Mouse (Mus musculus): ENCODE data around the gene Wasf2. TPM values are rescaled to one million over a fixed set of nuclear protein-coding genes. Genes with fewer than 3 reads are reported as not detected.
"Not testable (repeated sequence)": the region's sequence is repeated elsewhere in the genome, so short reads cannot be mapped to it uniquely, and the experiment has no call there.

Gene Wasf2
- polyA plus RNA-seq, 1 experiment: 43.5 TPM

DNA sequence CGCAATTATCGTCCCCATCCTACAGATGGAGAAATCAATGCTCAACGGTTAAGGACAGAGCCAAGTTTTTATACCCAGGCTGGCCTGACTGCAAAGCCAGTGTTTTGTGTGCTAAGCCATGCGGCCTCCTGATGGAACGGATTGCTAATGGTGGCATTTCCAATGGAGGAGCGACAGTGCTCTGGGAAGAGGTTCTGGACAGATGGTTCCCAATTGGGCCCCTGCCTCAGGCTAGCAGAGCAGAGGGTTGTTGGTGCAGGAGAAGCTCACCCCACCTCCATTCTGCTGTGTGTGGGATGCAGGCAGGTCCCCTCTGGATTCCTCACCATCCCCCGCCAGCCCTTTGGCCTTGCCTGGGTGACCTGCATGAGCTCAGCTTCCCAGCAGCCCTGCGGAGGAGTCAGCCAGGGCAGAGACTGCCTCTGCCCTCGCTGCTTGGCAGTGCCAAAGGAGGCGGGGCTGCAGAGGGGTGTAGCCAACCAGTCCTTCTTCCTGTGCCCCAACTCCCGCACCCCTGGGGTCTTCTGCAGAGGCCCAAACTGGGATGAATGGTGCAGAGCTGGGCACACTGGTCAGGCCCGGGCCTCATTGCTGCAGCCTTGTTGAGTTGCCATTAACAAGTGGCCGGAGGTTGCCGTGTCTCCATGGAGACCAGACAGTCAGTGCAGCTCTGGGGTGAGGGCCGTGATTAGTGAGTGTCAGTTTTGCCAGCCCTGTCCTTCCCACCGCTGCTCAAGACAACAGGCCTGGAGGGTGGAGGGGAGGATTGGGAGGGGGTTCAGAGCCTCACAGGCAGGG is 35.2 kb upstream of the Wasf2 start:
- 32% methylated on average over 16 of the region's 16 CpGs for WGBS
- no peak for DNase-seq (ENCODE audit: low read depth, low spot score)

DNA sequence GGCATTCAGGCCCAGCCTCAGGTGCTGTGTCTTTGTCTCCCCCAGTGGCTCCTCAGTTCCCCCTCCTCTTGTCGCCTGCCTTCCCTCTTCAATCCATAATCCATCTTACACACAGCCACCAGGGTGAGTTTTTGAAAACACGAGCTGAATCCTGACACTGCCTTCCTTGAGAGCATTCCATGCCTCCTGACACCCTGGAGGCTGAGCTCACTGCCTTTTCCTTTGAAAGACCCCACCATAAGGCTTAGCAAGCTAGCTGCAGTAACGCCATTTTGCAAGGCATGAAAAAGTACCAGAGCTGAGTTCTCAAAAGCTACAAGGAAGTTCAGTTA is 34.6 kb upstream of the Wasf2 start:
- WGBS: 14% methylated on average over 3 of the region's 3 CpGs
- DNase-seq (ENCODE audit: low read depth, low spot score): not testable (repeated sequence)

DNA sequence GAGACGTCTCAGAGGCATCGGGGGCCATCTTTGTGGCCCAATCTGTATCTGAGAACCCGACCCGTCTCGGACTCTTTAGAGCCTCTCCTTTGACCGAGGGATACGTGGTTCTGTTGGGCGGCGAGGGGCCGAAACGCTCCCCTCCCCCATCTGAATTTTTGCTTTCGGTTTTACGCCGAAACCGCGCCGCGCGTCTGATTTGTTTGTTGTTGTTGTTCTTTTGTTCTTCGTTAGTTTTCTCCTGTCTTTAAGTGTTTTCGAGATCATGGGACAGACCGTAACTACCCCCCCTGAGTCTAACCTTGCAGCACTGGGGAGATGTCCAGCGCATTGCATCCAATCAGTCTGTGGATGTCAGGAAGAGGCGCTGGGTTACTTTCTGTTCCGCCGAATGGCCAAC is 33.6 kb upstream of the Wasf2 start:
- WGBS: under 1% methylated on average over 16 of the region's 26 CpGs
- DNase-seq (ENCODE audit: low read depth, low spot score): not testable (repeated sequence)

DNA sequence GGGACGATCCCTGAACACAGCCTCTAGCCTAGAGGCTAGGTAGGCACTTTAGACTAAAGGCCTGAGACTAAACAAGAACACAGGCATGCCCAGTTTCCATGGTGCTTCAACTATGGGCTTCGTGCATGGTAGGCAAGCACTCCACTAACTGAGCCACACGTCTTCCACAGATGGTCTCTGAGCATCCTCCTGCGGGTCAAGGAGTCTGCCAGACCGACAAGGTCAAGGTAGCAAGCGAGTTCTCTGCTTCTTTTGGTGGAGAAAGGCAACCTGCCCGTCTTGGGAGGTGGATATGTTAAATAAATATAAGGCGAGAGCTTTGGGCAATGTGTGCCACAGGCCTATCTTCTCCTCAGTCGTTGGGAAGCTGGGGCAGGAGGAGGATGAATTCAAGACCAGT is 28.6 kb upstream of the Wasf2 start:
- WGBS: 45% methylated on average over 9 of the region's 9 CpGs

DNA sequence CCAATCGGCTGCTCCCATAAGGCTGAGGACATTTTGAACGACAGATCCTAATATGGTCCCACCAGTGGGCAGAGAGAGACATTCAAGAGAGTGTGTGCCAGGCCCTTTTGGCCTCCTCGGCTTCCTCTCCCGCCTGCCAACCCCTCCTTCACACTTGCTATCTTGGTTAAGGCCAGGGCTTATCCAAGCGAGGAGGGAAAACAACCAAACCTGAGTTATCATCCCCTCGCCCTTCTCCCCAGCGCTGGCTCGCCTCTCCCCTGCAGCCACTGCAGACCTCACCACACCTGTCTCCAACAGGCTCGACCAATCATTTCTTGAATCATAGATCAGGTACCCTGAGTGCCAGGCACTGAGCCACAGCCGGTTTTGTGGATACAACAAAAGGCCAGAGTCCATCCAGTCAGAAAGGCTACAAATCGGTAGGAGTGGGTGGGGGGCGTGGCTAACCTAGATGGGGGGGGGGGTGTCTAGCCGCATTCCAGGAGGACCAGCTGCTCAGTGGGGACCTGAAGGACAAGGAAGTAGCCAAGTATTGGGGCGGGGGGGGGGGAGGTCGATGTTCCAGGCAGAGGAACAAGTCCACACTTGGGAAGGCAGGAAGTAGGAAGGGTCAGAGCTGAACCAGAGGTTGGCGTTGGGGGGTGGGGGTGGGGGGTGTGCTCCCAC is 26.6 kb upstream of the Wasf2 start:
- DNase-seq (ENCODE audit: low read depth, low spot score): no peak
- 18% methylated on average over 15 of the region's 16 CpGs for WGBS

More for the DNA sequence above, 28.6 kb upstream of the Wasf2 start:
- no peak for DNase-seq (ENCODE audit: low read depth, low spot score)

DNA sequence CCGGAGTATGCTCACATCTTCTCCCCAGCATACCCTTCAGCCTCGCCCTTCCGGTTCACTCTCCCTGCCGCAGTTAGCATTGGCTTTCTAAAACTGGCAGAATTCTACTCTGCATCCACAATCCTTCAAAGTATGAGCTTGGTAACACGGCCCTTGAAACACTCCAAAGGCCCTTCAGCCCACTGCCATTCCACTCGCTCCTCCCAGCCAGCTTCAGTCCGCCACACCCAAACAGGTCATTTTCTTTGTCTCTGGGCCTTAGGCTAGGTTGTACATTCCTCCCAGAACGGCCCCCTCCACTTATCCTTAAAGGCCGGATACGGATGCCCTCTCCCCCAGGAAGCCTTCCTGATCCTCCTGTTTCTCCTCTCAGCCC is 26.1 kb upstream of the Wasf2 start:
- DNase-seq (ENCODE audit: low read depth, low spot score): no peak
- WGBS: 20% methylated on average over 10 of the region's 10 CpGs

DNA sequence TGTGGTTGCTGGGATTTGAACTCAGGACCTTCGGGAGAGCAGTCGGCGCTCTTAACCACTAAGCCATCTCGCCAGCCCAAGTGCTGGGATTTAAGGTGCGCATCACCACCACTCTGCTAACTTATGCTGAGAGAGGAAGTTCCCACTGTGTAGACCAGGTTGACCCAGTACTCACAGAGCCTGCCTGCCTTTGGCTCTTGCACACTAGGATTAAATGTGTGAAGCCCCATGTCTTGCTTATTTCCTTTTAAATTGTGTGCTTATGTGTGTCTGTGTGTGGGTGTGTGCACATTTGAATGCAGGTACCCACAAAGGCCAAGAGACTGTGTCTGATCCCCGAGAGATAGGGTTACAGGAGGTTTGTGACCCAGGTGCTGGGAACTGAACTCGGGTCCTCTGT is 23.6 kb upstream of the Wasf2 start:
- WGBS: 95% methylated on average over 7 of the region's 7 CpGs

DNA sequence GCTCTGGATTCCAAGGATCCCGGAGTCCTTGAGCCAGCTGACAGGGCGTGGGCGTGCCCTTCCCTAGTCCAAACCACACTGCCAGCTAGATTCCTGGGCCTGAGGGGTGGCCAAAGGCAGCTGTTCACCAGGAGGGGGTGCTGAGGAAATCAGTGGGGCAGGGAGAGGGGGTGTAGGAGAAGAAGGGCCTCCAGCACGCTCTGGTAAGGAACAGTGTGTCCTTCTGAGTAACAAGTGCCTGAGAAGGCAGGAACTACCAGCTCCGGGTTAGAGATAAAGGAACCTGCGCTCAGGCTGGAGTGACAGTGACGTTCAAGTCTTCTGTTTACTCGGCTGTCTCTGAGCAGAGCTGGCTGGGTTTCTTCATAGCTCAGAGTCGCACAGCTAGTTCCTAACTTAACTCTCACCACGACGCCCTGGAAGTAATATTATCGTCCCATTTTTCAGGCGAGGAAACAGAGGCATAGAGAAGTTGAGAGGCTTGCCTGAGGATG is 22.5 kb upstream of the Wasf2 start:
- WGBS: 33% methylated on average over 13 of the region's 13 CpGs

More for the DNA sequence above, 23.6 kb upstream of the Wasf2 start:
- DNase-seq (ENCODE audit: low read depth, low spot score): no peak

DNA sequence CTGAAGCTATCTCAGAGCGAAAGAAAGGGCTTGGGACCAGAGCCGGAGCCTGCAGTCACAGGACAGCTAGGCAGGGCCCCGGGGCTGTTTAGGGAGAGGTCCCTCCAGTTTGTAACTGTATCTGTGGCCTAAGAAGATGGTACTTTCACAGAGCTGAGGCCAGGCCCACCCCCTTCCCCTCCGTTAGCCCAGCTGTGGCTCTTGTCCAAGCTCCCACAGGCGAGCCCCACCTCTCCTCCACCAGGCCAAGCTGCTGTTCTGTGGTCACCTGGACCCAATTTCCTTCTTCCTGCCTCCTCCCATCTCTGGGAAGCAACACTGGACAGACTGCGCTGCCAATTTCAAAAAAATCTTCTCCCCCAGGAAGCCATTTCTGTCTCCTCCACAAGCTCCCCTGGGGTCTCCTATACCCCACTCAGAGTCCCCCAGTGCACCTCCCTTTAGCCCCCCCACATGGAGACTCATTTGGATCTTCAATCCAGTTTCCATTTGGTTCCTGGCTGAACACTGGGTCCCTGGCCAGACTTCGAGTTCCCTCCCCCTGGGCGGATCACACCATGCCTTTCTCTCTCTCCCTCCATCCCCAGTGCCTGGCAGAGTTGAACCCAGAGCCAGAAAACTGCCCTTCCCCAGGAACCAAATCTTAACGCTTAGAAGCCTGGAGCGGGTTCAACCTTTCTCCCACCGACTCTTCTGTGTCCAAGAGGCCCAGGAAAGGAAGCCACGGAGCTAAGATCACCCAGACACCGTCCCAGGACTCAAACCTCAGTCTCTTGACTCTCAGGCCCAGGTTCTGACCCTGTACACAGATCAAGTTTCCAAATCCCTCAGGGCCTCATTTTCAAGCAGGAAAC is 21.6 kb upstream of the Wasf2 start:
- DNase-seq (ENCODE audit: low read depth, low spot score): no peak
- WGBS: 58% methylated on average over 13 of the region's 13 CpGs

More for the DNA sequence above, 22.5 kb upstream of the Wasf2 start:
- DNase-seq (ENCODE audit: low read depth, low spot score): no peak

DNA sequence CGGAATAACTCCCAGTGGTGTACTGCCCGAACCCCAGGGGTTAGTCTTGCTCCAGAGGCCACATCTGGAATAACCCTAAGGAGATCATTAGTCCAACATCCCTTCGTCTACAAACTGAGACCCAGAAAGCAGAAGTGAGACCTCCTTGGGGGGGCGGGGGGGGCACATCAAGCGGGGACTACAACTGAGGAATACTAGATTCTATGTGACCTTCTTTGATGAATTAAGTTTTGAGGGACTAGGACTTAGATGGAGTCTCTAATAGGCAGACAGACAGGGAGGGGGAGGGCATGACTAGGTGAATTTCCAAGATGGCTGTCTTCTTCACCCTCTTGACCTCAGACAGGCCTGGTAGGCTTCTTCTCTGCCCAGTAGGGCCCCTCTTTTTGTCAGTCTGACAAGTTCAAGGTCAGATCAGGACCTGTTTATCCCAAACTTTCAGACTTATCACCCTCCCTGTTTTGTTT is 20.9 kb upstream of the Wasf2 start:
- WGBS: 84% methylated on average over 5 of the region's 5 CpGs
- no peak for DNase-seq (ENCODE audit: low read depth, low spot score)

DNA sequence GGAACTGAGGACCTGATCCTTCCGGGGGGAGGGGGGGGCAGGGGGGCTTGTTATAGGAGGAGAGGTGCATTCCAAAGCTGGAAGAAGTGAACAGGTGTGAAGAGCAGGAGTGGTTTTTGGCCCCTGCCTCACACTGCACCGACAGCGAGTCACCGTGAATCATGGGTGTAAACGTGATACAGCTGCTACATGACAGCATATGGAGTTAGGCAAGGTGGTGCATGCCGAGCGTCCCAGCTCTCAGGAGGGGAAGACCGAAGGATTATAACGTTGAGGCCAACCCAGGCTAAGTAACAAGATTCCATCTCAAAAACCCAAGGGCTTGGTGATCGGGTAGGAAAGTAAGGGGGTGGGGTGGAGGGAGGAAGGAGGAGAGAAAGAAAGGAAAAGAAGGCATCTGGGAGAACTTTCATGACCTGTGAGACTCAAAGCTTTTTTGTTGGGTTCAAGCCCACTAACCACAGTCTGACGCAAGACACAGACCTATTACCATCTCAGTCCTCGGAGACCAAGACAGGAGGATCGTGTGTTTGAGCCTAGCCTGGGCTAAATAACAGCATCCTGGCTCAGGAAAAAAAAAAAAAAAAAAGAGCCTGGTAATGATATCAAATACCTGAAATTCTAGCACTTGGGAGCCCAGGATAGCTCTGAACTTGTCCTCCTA is 18.0 kb upstream of the Wasf2 start:
- WGBS: 48% methylated on average over 13 of the region's 13 CpGs

DNA sequence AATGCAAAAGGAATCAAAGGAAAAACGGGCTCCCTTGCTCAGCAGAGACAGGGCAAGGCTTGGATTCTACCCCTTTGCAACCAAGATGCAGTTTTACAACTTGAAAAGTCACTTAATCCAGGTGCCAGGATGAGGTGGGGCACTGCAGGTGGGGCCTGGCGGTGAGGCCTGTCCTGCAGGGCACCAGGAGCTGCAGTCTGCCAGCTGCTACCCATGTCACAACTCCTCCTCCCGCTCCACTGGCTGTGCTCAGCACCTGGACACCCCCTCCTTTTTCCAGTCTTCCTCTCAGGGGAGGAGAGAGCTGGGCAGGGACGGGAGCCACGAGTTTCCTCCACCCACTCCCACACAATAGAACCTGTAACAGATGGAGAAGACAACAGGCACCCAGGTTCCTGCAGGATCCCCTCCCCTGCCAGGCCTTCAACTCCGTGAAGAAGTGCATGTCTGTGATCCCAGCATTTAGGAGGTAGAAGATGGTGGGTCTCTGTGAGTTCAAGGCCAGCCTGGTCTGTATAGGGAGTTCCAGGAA is 16.9 kb upstream of the Wasf2 start:
- 25% methylated on average over 6 of the region's 6 CpGs for WGBS
- DNase-seq (ENCODE audit: low read depth, low spot score): no peak

More for the DNA sequence above, 18.0 kb upstream of the Wasf2 start:
- DNase-seq (ENCODE audit: low read depth, low spot score): no peak

DNA sequence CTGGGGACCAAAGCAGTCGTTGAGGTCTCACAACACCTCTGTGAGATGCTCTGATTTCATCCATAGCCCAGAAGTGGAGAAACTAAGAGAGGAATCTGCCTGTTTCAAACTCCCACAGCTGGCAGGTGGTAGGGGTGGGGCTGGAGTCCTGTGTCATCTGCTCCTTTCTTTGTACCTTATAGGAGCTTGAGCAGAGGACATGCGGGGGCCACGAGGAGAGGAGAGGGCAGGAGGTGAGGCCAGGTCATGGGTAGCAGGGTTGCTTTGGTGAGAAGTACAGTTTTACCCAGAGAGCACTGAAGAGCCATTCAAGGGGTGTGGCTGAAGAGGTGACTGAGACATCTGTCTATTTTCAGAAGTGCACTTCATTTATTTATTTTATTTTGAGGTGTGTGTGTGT is 15.5 kb upstream of the Wasf2 start:
- no peak for DNase-seq (ENCODE audit: low read depth, low spot score)
- WGBS: 64% methylated on average over 3 of the region's 3 CpGs

DNA sequence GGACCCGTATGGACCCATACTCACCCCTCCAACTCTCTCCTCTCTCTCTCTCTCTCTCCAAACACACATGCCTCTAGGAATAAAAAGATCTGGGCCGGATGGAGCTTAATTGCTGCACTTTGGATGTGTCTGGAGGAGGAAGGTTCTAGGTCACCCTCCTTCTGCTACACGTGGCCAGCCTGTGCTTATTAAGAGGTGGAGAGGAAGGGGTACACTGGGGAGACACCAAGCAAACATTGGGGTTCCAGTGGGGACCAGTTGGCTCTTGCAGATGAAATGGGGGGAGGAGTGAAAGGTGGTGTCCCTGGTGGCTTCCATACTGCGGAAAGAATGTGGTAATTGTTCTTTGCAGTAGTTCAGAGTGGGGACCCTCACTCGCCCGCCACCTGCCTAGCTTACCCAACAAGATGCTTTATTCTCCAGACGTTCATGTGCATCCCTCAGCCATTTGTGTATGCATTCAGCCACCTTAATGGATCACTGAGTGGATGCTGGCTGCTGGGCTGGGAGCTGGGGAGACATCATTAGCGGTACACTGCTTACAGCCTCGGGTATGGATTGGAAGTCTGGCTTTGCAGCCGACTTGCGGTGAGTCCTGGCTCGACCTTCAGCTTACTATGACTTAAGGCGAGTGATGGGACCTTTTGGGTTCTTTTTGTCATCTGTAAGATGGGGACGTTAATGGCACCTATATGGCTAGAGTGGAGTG is 14.4 kb upstream of the Wasf2 start:
- 84% methylated on average over 14 of the region's 14 CpGs for whole genome bisulfite sequencing
- DNase-seq (ENCODE audit: low read depth, low spot score): no peak

DNA sequence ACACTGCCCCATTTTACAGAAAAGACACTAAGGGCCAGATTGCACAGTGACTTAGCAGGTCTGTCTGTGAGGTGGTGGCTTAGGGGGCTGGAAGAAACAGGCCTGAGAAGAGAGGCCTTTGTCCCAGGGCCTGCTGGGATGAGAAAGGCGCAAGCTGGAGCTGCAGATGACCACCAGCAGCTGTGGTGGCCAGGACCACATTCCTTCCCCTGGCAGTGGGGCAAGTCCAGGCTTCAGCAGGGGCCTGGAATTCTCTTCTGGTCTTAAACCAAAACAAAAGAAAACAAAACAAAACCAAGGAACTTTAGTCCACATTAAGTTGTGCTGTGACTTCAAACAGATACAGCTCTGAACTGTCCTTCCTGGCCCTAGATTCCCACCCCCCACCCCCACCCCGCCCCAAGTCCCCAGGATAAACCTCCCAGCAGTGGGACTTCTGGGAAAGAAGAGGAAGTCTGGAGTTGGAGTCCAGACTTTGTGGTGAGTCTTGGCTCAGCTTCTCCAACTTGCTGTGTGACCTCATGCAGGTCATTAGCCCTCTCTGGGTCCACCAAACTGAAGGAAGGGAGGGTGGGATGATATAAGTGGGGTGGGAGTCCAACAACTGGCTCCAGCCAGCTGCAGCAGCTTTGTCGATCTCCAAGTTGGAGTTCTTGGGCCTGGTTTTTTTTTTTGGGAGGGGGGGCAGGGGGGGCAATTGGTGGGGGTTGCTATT is 13.4 kb upstream of the Wasf2 start:
- DNase-seq (ENCODE audit: low read depth, low spot score): no peak
- 66% methylated on average over 3 of the region's 3 CpGs for WGBS

DNA sequence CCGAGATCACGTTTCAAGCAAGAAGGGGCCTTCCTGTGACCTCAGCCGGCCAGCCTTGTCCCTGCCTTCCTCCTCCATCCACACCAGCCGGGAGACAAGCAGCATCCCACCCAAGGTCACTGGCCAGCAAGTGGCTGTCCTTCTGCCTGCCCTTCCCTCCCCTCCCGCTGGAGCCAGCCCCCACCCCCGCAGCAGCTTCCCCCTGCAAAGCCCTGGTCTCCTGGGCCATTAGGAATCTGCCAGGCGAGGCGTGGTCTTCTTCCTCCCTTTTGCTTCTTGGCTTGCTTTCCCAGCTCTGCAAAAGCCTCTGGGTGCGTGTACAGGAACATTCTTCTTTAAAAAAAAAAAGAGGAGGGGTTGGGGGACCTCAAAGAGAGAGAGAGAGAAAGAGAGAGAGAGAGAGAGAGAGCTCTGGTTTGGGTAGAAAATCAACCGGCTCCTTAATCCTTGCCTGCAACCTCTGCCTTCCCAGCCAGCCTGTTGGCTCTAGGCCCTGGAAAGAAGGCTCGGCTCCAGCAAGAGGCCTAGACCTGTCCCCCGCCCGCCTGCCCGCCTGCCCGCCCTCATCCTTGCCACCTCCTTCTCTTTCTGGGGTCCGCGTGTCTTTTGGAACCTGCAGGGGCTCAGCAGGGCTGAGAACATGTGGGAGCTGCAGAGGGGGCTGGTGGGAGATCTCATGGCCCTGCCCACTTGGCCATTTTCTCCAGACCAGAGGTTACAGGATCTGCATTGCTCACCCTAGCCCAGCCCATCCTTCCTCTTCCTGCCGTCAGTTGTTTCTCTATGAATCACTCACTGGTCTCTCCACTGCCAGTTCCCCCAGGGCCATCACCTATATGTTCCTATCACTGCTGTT is 12.5 kb upstream of the Wasf2 start:
- no peak for DNase-seq (ENCODE audit: low read depth, low spot score)
- 24% methylated on average over 18 of the region's 18 CpGs for WGBS

DNA sequence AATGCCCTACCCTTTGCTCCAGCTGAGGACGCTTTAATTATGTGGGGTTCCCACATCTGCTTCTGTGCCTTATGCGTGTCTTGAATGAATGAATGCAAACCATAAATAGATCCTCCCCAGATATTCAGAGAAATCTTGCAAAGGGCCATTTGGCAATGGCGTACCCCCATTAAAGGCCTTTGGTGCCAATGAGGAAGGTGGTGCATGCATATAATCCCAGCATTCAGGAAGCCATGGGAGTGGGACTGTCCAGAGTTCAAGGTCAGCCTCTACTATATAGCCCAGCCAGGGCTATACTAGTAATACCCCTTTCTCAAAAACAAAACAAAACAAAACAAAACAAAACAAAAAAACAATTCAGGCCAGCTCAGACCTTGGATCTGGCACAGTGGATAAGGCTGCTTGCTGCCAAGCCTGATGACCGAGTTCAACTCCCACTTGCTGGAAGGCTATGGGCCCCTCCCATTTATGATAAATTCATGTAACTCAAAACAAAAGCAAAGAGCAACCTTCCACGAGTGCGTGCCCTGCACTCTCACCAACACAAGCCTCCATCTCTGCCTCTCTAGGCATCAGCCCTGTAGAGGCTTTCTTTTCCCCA is 11.4 kb upstream of the Wasf2 start:
- no peak for DNase-seq (ENCODE audit: low read depth, low spot score)
- 73% methylated on average over 6 of the region's 6 CpGs for WGBS

All from large intestine, adult 2 months (tissue).